Mouse (Mus musculus) c-Kit-positive CD71-negative TER-119-negative erythroid progenitor cells, embryonic 14.5 days (primary cell): Measurements from ENCODE around the gene Spn.
"Not testable (repeated sequence)": the region's sequence is repeated elsewhere in the genome, so short reads cannot be mapped to it uniquely, and the experiment has no call there.

Experiments used
- DNase-seq: peaks from one replicate; pipeline ENCODE4 v3.0.0-alpha.2; 2013; ENCODE audit warnings: low read depth

Spn gene

GRCm38 (mm10) chr7:127104560-127105332, 32.9 kb downstream of the Spn start:
- DNase-seq = peak; percentile 85

DNA sequence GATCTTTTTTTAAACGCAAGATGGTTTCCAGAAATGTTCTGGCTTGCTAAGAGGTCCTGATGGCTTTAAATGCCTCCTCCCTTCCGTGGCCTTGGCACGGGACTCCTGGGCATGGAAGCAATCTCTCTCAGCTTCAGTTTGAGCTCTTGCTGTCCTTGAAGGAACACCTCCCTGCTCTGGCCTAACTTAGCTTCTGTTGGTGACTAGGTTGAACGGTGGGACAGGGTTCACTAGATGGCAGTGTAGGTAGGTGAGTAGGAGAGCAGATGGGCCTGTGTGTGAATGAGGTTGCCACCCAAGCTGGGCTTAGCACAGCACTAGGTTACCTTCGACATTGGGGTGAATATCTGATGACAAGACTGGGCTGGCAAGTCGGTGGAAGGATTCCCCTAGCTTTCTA, 33.7 kb downstream of the Spn start:
- DNase-seq = no peak

GRCm38 (mm10) chr7:127102148-127102547, 35.5 kb downstream of the Spn start:
- DNase-seq = no peak

DNA sequence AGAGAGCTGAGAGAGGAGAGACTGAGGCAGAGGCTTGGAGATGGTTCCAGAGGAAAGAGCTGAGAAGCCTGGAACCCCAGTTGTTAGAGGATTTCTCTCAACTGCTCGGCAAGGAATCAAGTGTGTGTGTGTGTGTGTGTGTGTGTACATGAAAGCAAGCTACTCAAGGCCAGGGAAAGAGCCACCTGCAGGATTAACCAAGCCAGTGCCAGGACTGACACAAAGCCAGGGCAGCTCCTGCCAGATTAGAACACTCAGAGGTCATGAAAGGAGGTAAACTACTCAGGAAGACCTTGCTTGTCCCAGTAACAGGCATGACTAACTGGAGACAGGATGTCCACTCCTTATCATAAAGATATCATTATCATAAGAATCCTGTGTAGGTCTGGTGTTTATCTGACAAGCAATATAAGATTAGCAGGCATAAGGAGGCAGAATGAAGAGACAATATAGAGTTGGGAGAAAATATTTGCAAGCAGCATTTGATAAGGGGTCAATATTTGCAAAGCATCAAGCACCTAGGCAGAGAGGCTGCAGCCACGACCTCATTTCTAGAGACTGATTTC, 36.1 kb downstream of the Spn start:
- DNase-seq = no peak

DNA sequence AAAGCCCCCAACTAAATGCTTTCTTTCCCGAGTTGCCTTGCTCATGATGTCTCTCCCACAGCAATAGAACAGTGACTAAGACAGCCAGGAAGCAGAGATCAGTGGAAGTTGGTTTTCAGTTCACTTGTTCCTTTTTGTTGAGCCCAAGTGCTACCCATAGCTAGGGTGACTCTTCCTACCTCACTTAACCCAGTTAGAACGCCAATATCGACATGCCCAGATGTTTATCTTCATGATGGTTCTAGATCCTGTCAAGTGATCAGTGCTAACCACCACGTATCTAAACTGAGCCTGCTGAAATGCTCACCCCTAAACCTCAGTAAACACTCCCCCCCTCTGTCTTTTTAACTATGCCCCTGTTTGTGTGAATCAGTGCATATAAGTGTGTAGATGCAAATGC, 38.1 kb downstream of the Spn start:
- DNase-seq = no peak

DNA sequence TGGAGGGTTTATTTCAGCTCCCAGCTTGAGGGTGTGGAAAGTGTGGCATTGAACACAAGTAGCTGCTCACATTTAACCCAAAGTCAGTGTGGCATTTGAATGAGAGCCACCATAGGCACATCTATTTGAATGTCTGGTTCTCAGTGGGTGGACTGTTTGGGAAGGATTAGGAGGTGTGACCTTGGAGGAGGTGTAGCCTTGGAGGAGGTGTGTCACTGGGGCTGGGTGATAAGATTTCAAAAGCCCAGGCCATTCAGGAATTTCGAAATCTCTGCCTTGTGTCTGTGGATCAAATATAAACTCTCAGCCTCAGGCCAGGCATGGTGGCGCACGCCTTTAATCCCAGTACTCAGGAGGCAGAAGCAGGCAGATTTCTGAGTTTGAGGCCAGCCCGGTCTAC, 38.7 kb downstream of the Spn start:
- DNase-seq = no peak

GRCm38 (mm10) chr7:127098521-127098920, 39.1 kb downstream of the Spn start:
- DNase-seq = no peak

GRCm38 (mm10) chr7:127096456-127096855, 41.2 kb downstream of the Spn start:
- DNase-seq = no peak

DNA sequence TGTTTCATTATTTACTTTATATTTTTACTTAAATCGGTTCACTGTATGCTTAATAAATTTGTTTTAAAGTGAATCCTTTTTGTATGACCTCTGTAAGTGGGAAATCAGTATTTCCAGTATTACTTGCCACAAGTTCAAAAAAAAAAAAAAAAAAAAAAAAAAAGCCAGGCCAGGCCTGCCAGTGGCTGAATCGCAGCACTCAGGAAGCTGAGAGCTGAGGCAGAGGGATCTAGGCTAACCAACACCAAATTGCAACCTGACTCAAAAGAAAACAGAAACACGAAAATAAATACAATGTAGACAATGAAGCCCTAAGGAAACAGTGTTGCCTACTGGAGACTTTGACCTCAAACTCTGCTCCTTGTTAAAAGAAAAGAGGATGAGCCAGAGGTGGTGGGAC, 43.7 kb downstream of the Spn start:
- DNase-seq = no peak

- DNase-seq = peak; percentile 94
These were observed 46.3 kb downstream of the Spn start, which contains the start of gene AI467606 for GRCm38 (mm10) chr7:127091114-127091896. Gene AI467606, plus strand, starts transcription at chr7:127091359.

- DNase-seq = no peak
These were observed 47.2 kb downstream of the Spn start for GRCm38 (mm10) chr7:127090154-127091113.

DNA sequence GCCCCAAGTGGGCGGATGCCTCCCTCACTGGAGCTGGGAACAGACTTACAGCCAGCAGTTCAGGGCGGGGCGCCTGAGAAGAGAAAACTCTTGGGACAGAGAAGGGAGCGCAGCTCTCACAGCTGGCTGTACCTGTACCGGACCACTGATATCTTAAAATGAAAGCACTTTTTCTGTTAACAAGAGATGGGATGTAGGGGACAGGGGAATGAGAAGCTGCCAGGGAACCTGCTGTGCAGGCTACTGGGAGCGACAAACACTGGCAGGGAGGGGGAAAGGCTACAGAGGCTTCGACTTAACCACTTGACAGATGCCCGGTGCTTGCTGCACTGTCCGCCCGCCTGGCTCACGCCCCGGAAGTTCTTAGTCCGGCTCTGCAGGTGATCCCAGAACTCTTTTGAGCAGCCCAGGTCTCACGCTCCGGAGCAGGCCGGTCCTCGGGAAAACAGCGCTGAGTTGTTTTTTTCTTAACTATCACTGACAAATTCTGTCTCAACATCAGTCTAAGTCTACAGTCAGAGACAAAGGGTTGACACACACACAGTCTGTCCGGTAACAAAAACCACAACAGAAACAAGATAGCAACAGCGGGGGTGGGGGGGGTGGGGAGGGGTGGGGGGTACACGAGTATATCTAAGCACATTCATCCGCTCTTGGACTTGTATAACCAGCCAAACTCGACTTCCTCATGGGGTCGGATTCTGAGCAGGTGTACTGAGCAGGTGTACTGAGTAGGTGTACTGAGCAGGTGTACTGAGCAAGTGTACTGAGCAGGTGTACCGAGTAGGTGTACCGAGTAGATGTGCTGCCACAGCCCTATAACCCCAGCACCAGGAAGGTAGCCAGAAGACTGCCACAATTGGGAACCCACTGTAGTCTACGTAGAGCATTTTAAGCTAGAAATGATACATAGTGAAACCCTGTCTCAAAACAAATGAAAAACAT, 48.5 kb downstream of the Spn start:
- no peak for DNase-seq

- DNase-seq = no peak
These were observed 49.5 kb downstream of the Spn start for GRCm38 (mm10) chr7:127088083-127088482.

GRCm38 (mm10) chr7:127087278-127088010, 50.2 kb downstream of the Spn start, which contains the start of gene Zg16:
Gene Zg16, minus strand, starts transcription at chr7:127087328.
- DNase-seq = not testable (repeated sequence)

GRCm38 (mm10) chr7:127085751-127086150, 51.9 kb downstream of the Spn start:
- DNase-seq = not testable (repeated sequence)

DNA sequence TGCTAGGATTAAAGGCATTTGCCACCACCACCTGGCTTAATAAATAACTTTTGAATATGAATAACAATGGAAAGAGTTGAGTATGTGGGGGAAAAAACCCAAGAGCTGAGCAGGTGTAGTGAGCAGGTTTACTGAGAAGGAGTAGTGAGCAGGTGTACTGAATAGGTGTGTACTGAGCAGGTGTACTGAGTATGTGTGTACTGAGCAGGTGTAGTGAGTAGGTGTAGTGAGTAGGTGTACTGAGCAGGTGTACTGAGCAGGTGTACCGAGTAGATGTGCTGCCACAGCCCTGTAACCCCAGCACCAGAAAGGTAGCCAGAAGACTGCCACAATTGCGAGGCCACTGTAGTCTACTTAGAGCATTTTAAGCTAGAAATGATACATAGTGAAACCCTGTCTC, 52.8 kb downstream of the Spn start:
- DNase-seq = no peak

DNA sequence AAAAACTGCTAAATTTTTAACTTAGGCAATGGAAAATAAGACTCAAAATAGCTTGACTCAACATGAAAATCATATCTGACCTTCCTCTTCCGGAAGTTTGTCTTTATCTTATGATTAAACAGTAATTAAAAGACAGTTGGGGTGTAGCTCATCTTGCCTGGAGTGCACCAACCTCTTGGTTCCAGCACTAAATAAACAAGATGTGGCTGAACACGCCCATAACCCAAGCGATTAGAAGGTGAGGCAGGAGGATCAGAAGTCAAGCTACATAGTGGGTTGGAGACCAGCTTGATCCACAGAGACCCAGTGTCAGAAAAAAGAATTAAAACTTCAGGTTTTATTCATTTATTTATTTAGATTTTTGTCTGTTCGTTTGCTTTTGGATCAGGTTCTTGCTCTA, 53.9 kb downstream of the Spn start:
- no peak for DNase-seq

- no peak for DNase-seq
These were observed 54.6 kb downstream of the Spn start for GRCm38 (mm10) chr7:127082995-127083394.

GRCm38 (mm10) chr7:127082271-127082670, 55.4 kb downstream of the Spn start:
- DNase-seq = no peak
